Mouse (Mus musculus) neutrophil, adult 59 days (primary cell): ENCODE data around the gene Hist1h4a. TPM values are rescaled to one million over a fixed set of nuclear protein-coding genes. Genes with fewer than 3 reads are reported as not detected.

Experiments
- total RNA-seq, 2 experiments: library from RNA; stranded (reverse); gene quantifications; 1 replicate in 1 of 2; 2 replicates in 1 of 2; pipeline ENCODE4 v1.2.4; 2023

Gene Hist1h4a
- 100 to 1,000 TPM; 541 to 562 TPM for total RNA-seq

DNA sequence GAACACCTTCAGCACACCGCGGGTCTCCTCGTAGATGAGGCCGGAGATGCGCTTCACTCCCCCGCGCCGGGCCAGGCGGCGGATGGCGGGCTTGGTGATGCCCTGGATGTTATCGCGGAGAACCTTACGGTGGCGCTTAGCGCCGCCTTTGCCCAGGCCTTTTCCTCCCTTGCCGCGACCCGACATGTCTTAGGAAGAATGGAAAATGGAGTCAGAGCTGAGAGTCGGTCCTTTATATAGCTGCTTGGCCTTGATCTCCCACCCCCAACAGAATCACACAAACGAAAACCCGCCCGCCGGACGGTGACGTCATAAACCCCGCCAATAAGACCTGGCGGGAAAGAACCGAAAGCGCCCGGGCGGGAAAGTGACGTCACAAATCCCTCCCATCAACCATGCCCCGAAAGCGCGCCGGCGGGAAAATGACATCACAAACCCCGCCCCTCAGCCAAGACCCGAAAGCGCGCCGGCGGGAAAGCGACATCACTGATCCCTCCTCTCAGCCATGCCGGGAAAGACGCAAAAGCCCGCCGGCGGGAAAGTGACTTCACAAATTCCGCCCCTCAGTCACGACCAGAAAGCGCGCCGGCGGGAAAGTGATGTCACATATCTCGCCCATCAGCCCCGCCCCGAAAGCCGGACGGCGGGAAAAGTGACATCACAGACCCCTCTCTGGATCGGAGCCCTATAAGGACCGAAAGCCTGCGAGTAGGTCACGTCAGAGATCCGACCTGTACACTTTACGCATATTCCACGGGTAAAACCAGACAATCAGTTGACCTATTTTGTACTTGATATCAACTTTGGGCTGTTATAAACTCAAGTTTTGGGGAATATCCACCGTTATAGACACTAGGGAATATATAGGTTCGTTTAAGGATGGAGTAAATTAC is at the start of gene Hist1h4a:
Gene Hist1h4a, minus strand, starts transcription at position 259 of the 893 bp plus-strand sequence.

DNA sequence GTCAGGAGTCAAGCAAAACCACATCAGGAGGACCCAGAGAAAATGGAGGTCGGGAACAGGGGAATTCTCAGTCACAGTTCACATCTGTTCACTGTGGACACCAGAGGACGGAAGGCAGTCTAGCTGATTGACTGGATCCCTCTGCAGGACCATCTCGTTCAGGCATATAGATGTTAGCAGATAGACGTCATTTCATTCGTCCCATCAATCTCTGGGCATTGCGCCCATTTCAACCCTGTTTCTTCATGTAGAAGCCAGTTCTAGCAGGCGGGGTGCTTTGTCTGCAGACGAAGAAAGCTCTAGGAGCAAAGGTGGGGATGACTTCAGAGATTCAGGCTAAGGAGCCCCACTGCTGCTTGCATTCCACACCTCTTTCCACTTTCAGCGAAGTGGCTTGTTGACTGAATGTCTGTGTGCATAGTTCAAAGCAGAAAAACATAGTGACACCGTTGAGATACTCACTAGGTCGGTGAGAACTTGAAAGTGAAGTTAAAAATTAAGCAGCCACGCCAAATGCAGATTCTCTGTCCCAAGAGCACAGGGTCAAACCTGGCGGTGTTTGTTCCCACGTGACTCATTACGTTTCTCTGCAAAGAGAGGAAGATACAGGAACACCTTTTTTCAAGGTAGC is 45.5 kb upstream of the Hist1h4a start, which contains the start of gene Slc17a2:
Gene Slc17a2, plus strand, starts transcription at position 572 of the 631 bp plus-strand sequence.

DNA sequence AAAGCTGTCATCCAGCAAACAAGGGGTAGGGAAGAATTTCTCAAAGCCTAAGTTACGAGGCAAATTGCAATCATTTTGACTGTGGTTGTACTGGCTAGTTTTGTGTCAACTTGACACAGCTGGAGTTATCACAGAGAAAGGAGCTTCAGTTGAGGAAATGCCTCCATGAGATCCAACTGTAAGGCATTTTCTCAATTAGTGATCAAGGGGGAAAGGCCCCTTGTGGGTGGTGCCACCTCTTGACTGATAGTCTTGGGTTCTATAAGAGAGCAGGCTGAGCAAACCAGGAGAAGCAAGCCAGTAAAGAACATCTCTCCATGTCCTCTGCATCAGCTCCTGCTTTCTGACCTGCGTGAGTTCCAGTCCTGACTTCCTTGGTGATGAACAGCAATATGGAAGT is 8.6 kb upstream of the Hist1h4a start, which contains the start of gene Trim38:
Gene Trim38, plus strand, starts transcription at position 301 of the 400 bp plus-strand sequence.

DNA sequence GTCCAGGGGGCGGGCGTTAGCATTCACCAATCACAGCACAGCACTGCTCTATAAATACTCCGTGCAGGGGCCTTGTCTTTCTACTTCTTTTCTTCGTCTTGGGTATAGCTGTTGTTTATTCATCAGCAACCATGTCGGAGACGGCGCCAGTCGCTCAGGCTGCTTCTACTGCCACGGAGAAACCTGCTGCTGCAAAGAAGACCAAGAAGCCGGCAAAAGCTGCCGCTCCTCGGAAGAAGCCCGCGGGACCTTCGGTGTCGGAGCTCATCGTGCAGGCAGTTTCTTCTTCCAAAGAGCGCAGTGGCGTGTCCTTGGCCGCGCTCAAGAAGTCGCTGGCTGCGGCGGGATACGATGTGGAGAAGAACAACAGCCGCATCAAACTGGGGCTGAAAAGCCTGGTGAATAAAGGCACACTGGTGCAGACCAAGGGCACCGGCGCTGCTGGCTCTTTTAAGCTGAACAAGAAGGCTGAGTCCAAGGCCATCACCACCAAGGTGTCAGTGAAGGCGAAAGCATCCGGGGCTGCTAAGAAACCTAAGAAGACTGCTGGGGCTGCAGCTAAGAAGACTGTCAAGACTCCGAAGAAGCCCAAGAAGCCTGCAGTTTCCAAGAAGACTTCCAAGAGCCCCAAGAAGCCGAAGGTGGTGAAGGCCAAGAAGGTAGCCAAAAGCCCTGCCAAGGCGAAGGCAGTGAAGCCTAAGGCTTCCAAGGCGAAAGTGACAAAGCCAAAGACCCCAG is 2.7 kb upstream of the Hist1h4a start, which contains the start of gene Hist1h1a:
Gene Hist1h1a, plus strand, starts transcription at position 81 of the 738 bp plus-strand sequence.

DNA sequence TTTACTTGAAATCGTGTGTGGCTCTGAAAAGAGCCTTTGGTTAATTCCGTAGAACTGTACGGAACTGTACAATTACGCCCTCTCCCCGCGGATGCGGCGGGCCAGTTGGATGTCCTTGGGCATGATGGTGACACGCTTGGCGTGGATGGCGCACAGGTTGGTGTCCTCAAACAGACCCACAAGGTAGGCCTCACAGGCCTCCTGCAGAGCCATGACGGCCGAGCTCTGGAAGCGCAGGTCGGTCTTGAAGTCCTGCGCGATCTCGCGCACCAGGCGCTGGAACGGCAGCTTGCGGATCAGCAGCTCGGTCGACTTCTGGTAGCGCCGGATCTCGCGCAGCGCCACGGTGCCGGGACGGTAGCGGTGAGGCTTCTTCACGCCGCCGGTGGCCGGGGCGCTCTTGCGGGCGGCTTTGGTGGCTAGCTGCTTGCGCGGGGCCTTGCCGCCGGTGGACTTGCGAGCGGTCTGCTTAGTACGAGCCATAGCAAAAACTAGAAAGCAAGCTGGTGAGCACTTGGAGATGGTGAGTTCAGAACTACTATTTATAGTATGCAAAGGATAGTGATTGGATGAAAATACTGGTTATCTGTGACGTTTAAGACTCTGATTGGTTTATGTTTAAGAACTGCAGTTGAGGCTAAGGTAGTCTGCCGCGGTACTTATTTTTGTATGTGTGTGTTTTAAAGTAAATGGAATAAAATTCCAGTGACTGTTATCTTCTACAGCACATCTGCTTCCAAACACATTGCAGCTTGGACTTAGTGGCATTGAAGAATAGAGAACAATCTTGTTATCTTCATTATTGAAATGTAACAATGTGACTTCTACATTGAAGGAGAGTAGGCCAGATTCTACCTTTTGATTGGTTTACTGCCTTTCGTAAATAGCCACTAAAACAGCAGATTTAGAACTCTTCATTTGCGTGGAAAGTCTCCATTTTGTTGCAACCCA is 1.1 kb upstream of the Hist1h4a start, which contains the start of gene Hist1h3a:
Gene Hist1h3a, minus strand, starts transcription at position 516 of the 951 bp plus-strand sequence.

DNA sequence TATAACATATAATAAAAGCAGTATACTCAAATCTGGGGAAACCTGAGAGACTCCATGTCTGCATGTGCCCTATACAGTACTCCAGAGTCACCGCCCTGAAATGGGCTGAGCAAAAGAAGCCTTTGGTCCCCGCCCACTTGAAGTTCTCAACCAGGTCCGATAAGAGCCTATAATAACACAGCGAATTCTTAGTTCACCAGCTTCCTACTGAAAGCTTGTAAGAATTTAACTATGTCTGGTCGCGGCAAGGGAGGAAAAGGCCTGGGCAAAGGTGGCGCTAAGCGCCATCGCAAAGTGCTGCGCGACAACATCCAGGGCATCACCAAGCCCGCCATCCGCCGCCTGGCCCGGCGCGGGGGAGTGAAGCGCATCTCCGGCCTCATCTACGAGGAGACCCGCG is 4.2 kb downstream of the Hist1h4a start, which contains the start of gene Hist1h4b:
Gene Hist1h4b, plus strand, starts transcription at position 224 of the 400 bp plus-strand sequence.

DNA sequence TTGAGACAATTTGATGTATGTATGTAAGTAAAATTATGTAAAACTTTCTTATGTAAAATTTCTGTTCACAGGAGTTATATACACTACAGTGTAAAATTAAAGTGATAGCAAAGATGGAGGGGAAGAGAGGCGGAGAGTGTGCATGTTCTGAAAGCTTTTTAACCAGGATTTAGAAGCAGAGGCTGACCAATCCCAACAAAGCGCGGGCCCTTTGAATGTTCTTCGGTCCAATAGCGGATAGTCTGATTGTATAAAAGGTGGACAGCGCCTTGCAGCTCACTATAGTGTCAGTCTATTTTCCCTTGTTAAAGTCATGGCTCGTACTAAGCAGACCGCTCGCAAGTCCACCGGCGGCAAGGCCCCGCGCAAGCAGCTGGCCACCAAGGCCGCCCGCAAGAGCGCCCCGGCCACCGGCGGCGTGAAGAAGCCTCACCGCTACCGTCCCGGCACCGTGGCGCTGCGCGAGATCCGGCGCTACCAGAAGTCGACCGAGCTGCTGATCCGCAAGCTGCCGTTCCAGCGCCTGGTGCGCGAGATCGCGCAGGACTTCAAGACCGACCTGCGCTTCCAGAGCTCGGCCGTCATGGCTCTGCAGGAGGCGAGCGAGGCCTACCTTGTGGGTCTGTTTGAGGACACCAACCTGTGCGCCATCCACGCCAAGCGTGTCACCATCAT is 8.8 kb downstream of the Hist1h4a start, which contains the start of gene Hist1h3b:
Gene Hist1h3b, plus strand, starts transcription at position 201 of the 675 bp plus-strand sequence.

DNA sequence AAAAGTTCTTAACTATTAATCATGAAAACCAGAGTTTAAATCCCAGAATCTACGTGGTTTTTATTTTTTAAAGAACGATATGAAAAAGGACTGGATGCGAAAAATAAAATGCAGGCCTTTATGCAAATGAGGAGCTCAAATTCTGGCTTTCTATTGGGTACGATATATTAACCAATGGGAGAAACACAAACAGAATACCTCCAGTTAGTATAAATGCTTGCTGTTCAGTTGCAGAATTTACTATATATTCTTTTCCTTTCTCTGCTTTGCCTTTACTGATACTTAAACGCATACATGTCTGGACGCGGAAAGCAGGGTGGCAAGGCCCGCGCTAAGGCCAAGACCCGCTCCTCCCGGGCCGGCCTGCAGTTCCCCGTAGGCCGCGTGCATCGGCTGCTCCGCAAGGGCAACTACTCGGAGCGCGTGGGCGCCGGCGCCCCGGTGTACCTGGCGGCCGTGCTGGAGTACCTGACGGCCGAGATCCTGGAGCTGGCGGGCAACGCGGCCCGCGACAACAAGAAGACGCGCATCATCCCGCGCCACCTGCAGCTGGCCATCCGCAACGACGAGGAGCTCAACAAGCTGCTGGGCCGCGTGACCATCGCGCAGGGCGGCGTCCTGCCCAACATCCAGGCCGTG is 10.1 kb downstream of the Hist1h4a start, which contains the start of gene Hist1h2ab:
Gene Hist1h2ab, plus strand, starts transcription at position 288 of the 639 bp plus-strand sequence.

DNA sequence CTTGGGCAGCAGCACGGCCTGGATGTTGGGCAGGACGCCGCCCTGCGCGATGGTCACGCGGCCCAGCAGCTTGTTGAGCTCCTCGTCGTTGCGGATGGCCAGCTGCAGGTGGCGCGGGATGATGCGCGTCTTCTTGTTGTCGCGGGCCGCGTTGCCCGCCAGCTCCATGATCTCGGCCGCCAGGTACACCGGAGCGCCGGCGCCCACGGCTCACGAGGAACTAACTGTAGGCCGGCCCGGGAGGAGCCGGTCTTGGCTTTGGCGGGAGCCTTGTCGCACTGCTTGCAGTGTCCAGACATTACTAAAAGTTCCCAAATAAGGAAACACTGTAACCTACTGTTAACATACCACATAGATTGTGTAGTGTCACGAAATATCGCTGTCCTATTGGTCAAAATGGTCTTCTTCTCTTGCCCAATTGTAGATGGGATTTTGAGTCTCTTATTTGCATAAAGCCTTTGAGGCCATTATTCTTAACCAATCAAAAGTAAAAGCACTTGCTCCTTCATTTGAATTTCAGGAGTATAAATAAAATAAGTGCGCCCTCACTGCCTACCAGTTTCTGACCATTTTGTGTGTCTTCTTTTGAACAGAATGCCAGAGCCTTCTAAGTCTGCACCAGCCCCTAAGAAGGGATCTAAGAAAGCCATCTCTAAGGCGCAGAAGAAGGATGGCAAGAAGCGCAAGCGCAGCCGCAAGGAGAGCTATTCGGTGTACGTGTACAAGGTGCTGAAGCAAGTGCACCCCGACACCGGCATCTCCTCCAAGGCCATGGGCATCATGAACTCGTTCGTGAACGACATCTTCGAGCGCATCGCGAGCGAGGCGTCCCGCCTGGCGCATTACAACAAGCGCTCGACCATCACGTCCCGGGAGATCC is 14.6 kb downstream of the Hist1h4a start, which contains the start of gene Hist1h2bb:
Gene Hist1h2bb, plus strand, starts transcription at position 534 of the 880 bp plus-strand sequence.

DNA sequence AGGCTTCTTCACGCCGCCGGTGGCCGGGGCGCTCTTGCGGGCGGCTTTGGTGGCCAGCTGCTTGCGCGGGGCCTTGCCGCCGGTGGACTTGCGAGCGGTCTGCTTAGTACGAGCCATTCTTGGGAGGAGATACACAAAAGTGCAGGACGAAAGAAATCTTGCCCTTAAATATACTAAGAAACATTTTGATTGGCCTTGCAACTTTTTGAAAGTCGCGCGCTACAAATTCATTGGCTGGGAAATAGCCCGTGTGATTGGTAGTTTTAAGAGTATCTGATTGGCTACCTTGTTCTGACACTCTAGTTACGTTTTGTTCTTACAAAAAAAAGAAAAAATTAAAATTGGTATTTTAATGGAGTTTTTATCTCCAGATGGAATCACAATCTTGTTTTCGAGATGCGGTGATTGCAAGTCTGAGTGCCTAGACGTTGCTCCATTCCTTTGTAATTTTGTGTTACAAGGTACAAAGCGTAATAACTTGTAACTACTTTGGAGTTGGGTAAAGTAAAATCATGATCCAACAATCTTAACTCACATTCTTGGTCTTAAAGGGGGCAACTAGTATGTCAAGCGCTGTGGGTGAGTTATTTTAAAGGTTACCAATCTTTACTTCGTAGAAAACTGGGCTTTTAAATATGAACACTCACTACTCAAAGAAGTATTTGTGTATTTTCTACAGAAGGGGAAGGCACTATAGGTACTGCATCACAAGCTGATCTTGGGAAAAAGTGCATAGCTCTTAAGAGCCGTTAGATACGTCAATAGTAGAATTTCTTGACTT is 15.5 kb downstream of the Hist1h4a start, which contains the start of gene Hist1h3c:
Gene Hist1h3c, minus strand, starts transcription at position 222 of the 781 bp plus-strand sequence.

DNA sequence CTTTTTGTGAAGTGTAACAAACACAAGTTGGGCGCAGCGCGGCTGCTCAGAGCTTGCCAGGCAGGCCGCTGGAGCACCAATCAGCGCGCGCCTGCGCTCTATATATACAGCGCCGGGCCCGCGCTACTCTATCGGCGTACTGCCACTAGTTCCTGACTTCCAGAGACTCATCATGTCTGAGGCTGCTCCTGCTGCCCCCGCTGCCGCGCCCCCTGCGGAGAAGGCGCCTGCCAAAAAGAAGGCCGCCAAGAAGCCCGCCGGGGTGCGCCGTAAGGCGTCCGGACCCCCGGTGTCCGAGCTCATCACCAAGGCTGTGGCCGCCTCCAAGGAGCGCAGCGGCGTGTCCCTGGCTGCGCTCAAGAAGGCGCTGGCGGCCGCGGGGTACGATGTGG is 22.4 kb downstream of the Hist1h4a start, which contains the start of gene Hist1h1c:
Gene Hist1h1c, plus strand, starts transcription at position 132 of the 392 bp plus-strand sequence.

Other genes with a start within 250 kb of the Hist1h4a start
- 1,000 to 10,000 TPM; 1,672 to 1,684 TPM for gene Hist1h4h, start 230.2 kb downstream of the Hist1h4a start, total RNA-seq
- gene Hist1h2af, start 227.3 kb downstream of the Hist1h4a start, total RNA-seq: 1,000 to 10,000 TPM; 1,080 to 1,089 TPM
- 100 to 1,000 TPM; 354 to 358 TPM for gene Hist1h3g, start 225.8 kb downstream of the Hist1h4a start, total RNA-seq
- gene Hist1h2bh, start 217.8 kb downstream of the Hist1h4a start, total RNA-seq: 100 to 1,000 TPM; 133 to 136 TPM
- 100 to 1,000 TPM; 457 to 468 TPM for gene Hist1h3f, start 217.2 kb downstream of the Hist1h4a start, total RNA-seq
- gene Hist1h4f, start 209.6 kb downstream of the Hist1h4a start, total RNA-seq: 1,000 to 10,000 TPM; 2,366 to 2,514 TPM
- 100 to 1,000 TPM; 108 to 121 TPM for gene Hist1h1d, start 208.0 kb downstream of the Hist1h4a start, total RNA-seq
- gene Hist1h3e, start 198.9 kb downstream of the Hist1h4a start, total RNA-seq: 100 to 1,000 TPM; 839 to 947 TPM
- 100 to 1,000 TPM; 191 to 199 TPM for gene Hist1h2ae, start 190.0 kb downstream of the Hist1h4a start, total RNA-seq
- 1,000 to 10,000 TPM; 1,545 to 1,845 TPM for gene Hist1h2bg, start 189.8 kb downstream of the Hist1h4a start, total RNA-seq
- 1,000 to 10,000 TPM; 1,042 to 1,254 TPM for gene Hist1h2bf, start 187.0 kb downstream of the Hist1h4a start, total RNA-seq
- gene Hist1h2ad, start 186.8 kb downstream of the Hist1h4a start, total RNA-seq: 100 to 1,000 TPM; 115 to 121 TPM
- gene Hist1h3d, start 185.5 kb downstream of the Hist1h4a start, total RNA-seq: 100 to 1,000 TPM; 147 to 159 TPM
- 100 to 1,000 TPM; 726 to 742 TPM for gene Hist1h4d, start 179.6 kb downstream of the Hist1h4a start, total RNA-seq
- gene Hist1h2be, start 140.1 kb downstream of the Hist1h4a start, total RNA-seq: 100 to 1,000 TPM; 103 to 111 TPM
- 100 to 1,000 TPM; 779 TPM for gene Hist1h1e, start 138.7 kb downstream of the Hist1h4a start, total RNA-seq
- 10 to 100 TPM; 48.0 to 51.5 TPM for gene Hist1h2ac, start 77.3 kb downstream of the Hist1h4a start, total RNA-seq
- gene Hist1h2bc, start 77.0 kb downstream of the Hist1h4a start, total RNA-seq: 100 to 1,000 TPM in 1 of 2 experiments, 10 to 100 TPM in 1; 97.4 to 109 TPM
- gene Hist1h1t, start 65.4 kb downstream of the Hist1h4a start, total RNA-seq: 1 to 10 TPM in 1 of 2 experiments, under 1 TPM in 1; 0.86 to 1.1 TPM
- 100 to 1,000 TPM; 391 to 419 TPM for gene Hist1h4c, start 62.8 kb downstream of the Hist1h4a start, total RNA-seq
- gene Hfe, start 50.4 kb downstream of the Hist1h4a start, total RNA-seq: 1 to 10 TPM; 4.2 to 6.6 TPM
- gene Hist1h1c, start 22.4 kb downstream of the Hist1h4a start, total RNA-seq: 1,000 to 10,000 TPM; 1,619 to 1,663 TPM
- gene Hist1h3c, start 15.6 kb downstream of the Hist1h4a start, total RNA-seq: 100 to 1,000 TPM; 617 to 658 TPM
- 100 to 1,000 TPM; 868 to 875 TPM for gene Hist1h2bb, start 14.5 kb downstream of the Hist1h4a start, total RNA-seq
- gene Hist1h2ab, start 10.1 kb downstream of the Hist1h4a start, total RNA-seq: 1,000 to 10,000 TPM; 1,294 to 1,569 TPM
- gene Hist1h3b, start 9.0 kb downstream of the Hist1h4a start, total RNA-seq: 1,000 to 10,000 TPM; 1,352 to 1,548 TPM
- 100 to 1,000 TPM; 569 to 600 TPM for gene Hist1h4b, start 4.2 kb downstream of the Hist1h4a start, total RNA-seq
- 1,000 to 10,000 TPM in 1 of 2 experiments, 100 to 1,000 TPM in 1; 878 to 1,040 TPM for gene Hist1h3a, start 1.2 kb upstream of the Hist1h4a start, total RNA-seq
- 100 to 1,000 TPM; 455 to 460 TPM for gene Hist1h1a, start 2.4 kb upstream of the Hist1h4a start, total RNA-seq
- not detected for gene Trim38, start 8.7 kb upstream of the Hist1h4a start, total RNA-seq
- gene Slc17a2, start 45.8 kb upstream of the Hist1h4a start, total RNA-seq: not detected
- gene Slc17a3, start 78.2 kb upstream of the Hist1h4a start, total RNA-seq: not detected
- not detected for gene Slc17a1, start 106.5 kb upstream of the Hist1h4a start, total RNA-seq
- not detected for gene Slc17a4, start 153.8 kb upstream of the Hist1h4a start, total RNA-seq
- gene Hist1h2ba, start 172.9 kb upstream of the Hist1h4a start, total RNA-seq: not detected
- gene Hist1h2aa, start 173.2 kb upstream of the Hist1h4a start, total RNA-seq: not detected
- not detected for gene Scgn, start 230.0 kb upstream of the Hist1h4a start, total RNA-seq